Mouse (Mus musculus): Measurements from ENCODE around the gene Rasl10b. TPM values are rescaled to one million over a fixed set of nuclear protein-coding genes. Genes with fewer than 3 reads are reported as not detected.

Rasl10b gene
- polyA plus RNA-seq, 2 experiments, result 0.06 to 0.31 TPM

DNA sequence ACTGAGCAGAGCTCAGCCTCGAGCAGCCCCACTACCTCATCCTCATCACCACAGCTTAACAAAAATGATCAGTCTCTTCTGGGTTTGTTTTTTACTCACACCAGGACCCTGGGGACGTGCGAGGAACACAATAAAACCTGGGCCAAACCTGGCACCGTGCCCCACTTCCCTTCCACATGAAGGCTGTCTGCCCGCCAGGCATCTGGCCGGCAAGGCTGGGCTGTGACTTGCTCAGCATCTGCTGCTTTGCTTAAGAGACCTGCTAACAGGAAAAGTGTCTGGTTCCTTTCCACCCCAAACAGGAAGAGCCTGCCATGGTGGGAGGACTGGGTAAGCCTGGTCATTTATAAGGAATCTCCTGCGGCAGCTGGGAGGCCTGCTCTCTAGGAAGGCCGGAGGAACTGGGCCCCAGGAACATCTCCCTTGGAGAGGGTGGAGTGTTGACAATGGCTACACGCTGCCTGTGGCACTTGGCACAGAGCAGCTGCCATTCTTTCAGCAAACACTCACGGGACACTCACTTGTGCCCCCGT is 58.2 kb downstream of the Rasl10b start:
- H3K9ac ChIP-seq (replicated peaks), result no peak overlapping the region
- DNase-seq (ENCODE audit: low read depth in 3 of 3, low spot score in 3 of 3) (no peak), ATAC-seq (ENCODE audit: insufficient read depth) (no peak)
- H3K27me3 ChIP-seq (ENCODE audit: control insufficient read depth, insufficient read depth, low read length), result peaks cover 29% of the 10 kb centered on the region
- peaks cover 3 to 7% of the 10 kb centered on the region in 2 experiments; a peak in 3 of 4 replicates for H3K4me1 ChIP-seq (replicated peaks; ENCODE audit: control insufficient read depth in 2 of 2, insufficient read depth in 2 of 2, low read length in 1 of 2)
- H3K36me3 ChIP-seq (replicated peaks; ENCODE audit: control insufficient read depth, insufficient read depth, low read depth), result no peaks in the 10 kb centered on the region
- no peak for TF ChIP-seq CTCF (IDR thresholded peaks at IDR 0.05; ENCODE audit: low read depth)
- TF ChIP-seq EP300 (IDR thresholded peaks at IDR 0.05; ENCODE audit: low read depth), result no peak
- WGBS (ENCODE audit: insufficient replicate concordance), result 33% methylated on average over 11 of the region's 11 CpGs
- H3K9me3 ChIP-seq (ENCODE audit: control insufficient read depth, low read length), result no peaks in the 10 kb centered on the region
- no peak overlapping the region for H3K4me2 ChIP-seq (ENCODE audit: low read depth)
- H3K27ac ChIP-seq, result no peak overlapping the region
- no peak overlapping the region for H3K4me3 ChIP-seq (ENCODE audit: insufficient read depth in 1 of 2, low read depth in 2 of 2, low read length in 2 of 2)

DNA sequence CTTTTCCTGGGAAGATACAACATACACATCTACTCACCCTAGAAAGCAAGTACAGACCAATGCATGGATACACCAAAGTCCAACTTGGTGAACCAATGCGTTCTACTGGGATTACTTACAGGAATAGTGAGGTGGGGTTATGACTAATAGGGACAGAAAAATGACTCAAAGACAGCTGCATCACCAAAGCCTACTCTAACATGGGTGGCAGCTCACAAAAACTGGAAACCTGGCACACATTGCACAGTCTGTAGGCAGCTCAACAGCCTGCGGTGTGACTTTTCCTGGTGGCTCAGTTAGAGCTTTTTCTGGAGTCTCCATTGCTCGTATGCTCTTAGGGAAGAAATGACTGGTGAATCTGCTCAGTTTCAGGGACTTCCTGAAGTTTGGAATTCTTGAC is 59.8 kb downstream of the Rasl10b start:
- Histone ChIP-seq H3K27me3 (ENCODE audit: control insufficient read depth, insufficient read depth, low read length) (peaks cover 13% of the 10 kb centered on the region), H3K9ac (replicated peaks) (no peak overlapping the region), H3K4me1 (replicated peaks; ENCODE audit: control insufficient read depth in 2 of 2, insufficient read depth in 2 of 2, low read length in 1 of 2) (peaks cover 3 to 9% of the 10 kb centered on the region in 2 experiments; a peak in 3 of 4 replicates), H3K4me3 (ENCODE audit: insufficient read depth in 1 of 2, low read depth in 2 of 2, low read length in 2 of 2) (no peak overlapping the region), H3K27ac (no peak overlapping the region), H3K36me3 (replicated peaks; ENCODE audit: control insufficient read depth, insufficient read depth, low read depth) (no peaks in the 10 kb centered on the region), H3K9me3 (ENCODE audit: control insufficient read depth, low read length) (no peaks in the 10 kb centered on the region), H3K4me2 (ENCODE audit: low read depth) (no peak overlapping the region)
- DNase-seq (ENCODE audit: low read depth in 3 of 3, low spot score in 3 of 3), result no peak
- 73% methylated on average over 3 of the region's 3 CpGs for WGBS (ENCODE audit: insufficient replicate concordance)
- no peak for TF ChIP-seq CTCF (IDR thresholded peaks at IDR 0.05; ENCODE audit: low read depth)
- no peak for TF ChIP-seq EP300 (IDR thresholded peaks at IDR 0.05; ENCODE audit: low read depth)
- ATAC-seq (ENCODE audit: insufficient read depth), result no peak

Other genes with a start within 250 kb of the Rasl10b start
- gene Slfn4, start 234.0 kb upstream of the Rasl10b start, polyA plus RNA-seq (2012; rRNA removed), result 0.21 and 0.37 TPM in 2 replicates
- 0.10 and 0.25 TPM in 2 replicates for gene Slfn4, start 234.0 kb upstream of the Rasl10b start, polyA plus RNA-seq (2014; fragmentation: Nextera tagmentation; extraction: Ambion mirVana)
- gene Slfn3, start 217.8 kb upstream of the Rasl10b start, polyA plus RNA-seq (2012; rRNA removed), result 1.3 and 2.6 TPM in 2 replicates
- 2.4 and 2.7 TPM in 2 replicates for gene Slfn3, start 217.8 kb upstream of the Rasl10b start, polyA plus RNA-seq (2014; fragmentation: Nextera tagmentation; extraction: Ambion mirVana)
- gene Slfn14, start 122.4 kb upstream of the Rasl10b start, polyA plus RNA-seq (2012; rRNA removed), result 11.4 and 15.4 TPM in 2 replicates
- 29.3 and 30.4 TPM in 2 replicates for gene Slfn14, start 122.4 kb upstream of the Rasl10b start, polyA plus RNA-seq (2014; fragmentation: Nextera tagmentation; extraction: Ambion mirVana)
- 10.5 and 11.7 TPM in 2 replicates for gene Ap2b1, start 110.1 kb upstream of the Rasl10b start, polyA plus RNA-seq (2012; rRNA removed)
- gene Ap2b1, start 110.1 kb upstream of the Rasl10b start, polyA plus RNA-seq (2014; fragmentation: Nextera tagmentation; extraction: Ambion mirVana), result 20.9 and 22.3 TPM in 2 replicates
- gene Pex12, start 106.6 kb upstream of the Rasl10b start, polyA plus RNA-seq (2012; rRNA removed), result 3.1 and 3.4 TPM in 2 replicates
- gene Pex12, start 106.6 kb upstream of the Rasl10b start, polyA plus RNA-seq (2014; fragmentation: Nextera tagmentation; extraction: Ambion mirVana), result 4.2 and 4.8 TPM in 2 replicates
- not detected in 2 replicates for gene Gas2l2, start 20.3 kb downstream of the Rasl10b start, polyA plus RNA-seq (2012; rRNA removed)
- gene Gas2l2, start 20.3 kb downstream of the Rasl10b start, polyA plus RNA-seq (2014; fragmentation: Nextera tagmentation; extraction: Ambion mirVana), result not detected in 2 replicates
- 2.1 and 2.8 TPM in 2 replicates for gene 1700020L24Rik, start 28.5 kb downstream of the Rasl10b start, polyA plus RNA-seq (2012; rRNA removed)
- gene 1700020L24Rik, start 28.5 kb downstream of the Rasl10b start, polyA plus RNA-seq (2014; fragmentation: Nextera tagmentation; extraction: Ambion mirVana), result 1.6 and 1.9 TPM in 2 replicates
- gene Mmp28, start 53.9 kb downstream of the Rasl10b start, polyA plus RNA-seq (2012; rRNA removed), result 0.31 and 0.34 TPM in 2 replicates
- 0.10 and 0.24 TPM in 2 replicates for gene Mmp28, start 53.9 kb downstream of the Rasl10b start, polyA plus RNA-seq (2014; fragmentation: Nextera tagmentation; extraction: Ambion mirVana)
- 18.4 and 43.1 TPM in 2 replicates for gene Taf15, start 63.9 kb downstream of the Rasl10b start, polyA plus RNA-seq (2012; rRNA removed)
- gene Taf15, start 63.9 kb downstream of the Rasl10b start, polyA plus RNA-seq (2014; fragmentation: Nextera tagmentation; extraction: Ambion mirVana), result 1.9 and 2.2 TPM in 2 replicates
- not detected in 2 replicates for gene Heatr9, start 113.0 kb downstream of the Rasl10b start, polyA plus RNA-seq (2012; rRNA removed)
- not detected in 2 replicates for gene Heatr9, start 113.0 kb downstream of the Rasl10b start, polyA plus RNA-seq (2014; fragmentation: Nextera tagmentation; extraction: Ambion mirVana)
- gene Ccl5, start 121.4 kb downstream of the Rasl10b start, polyA plus RNA-seq (2012; rRNA removed), result 0.39 and 0.42 TPM in 2 replicates
- 0.77 and 0.95 TPM in 2 replicates for gene Ccl5, start 121.4 kb downstream of the Rasl10b start, polyA plus RNA-seq (2014; fragmentation: Nextera tagmentation; extraction: Ambion mirVana)
- 5.7 and 9.7 TPM in 2 replicates for gene Ccl9, start 169.5 kb downstream of the Rasl10b start, polyA plus RNA-seq (2012; rRNA removed)
- gene Ccl9, start 169.5 kb downstream of the Rasl10b start, polyA plus RNA-seq (2014; fragmentation: Nextera tagmentation; extraction: Ambion mirVana), result 33.4 and 35.5 TPM in 2 replicates
- gene Ccl6, start 183.9 kb downstream of the Rasl10b start, polyA plus RNA-seq (2012; rRNA removed), result 2.4 and 2.6 TPM in 2 replicates
- 9.2 and 12.7 TPM in 2 replicates for gene Ccl6, start 183.9 kb downstream of the Rasl10b start, polyA plus RNA-seq (2014; fragmentation: Nextera tagmentation; extraction: Ambion mirVana)
- gene Rpl9-ps1, start 236.5 kb downstream of the Rasl10b start, polyA plus RNA-seq (2012; rRNA removed), result not detected in 2 replicates
- gene Rpl9-ps1, start 236.5 kb downstream of the Rasl10b start, polyA plus RNA-seq (2014; fragmentation: Nextera tagmentation; extraction: Ambion mirVana), result not detected in 2 replicates
- gene Ccl3, start 240.2 kb downstream of the Rasl10b start, polyA plus RNA-seq (2012; rRNA removed), result 0.83 and 1.2 TPM in 2 replicates
- 1.1 TPM in 2 replicates for gene Ccl3, start 240.2 kb downstream of the Rasl10b start, polyA plus RNA-seq (2014; fragmentation: Nextera tagmentation; extraction: Ambion mirVana)